Mouse (Mus musculus): Measurements from ENCODE around the gene Vmn1r43.
"Not testable (repeated sequence)": the region's sequence is repeated elsewhere in the genome, so short reads cannot be mapped to it uniquely, and the experiment has no call there.

Vmn1r43 gene

DNA sequence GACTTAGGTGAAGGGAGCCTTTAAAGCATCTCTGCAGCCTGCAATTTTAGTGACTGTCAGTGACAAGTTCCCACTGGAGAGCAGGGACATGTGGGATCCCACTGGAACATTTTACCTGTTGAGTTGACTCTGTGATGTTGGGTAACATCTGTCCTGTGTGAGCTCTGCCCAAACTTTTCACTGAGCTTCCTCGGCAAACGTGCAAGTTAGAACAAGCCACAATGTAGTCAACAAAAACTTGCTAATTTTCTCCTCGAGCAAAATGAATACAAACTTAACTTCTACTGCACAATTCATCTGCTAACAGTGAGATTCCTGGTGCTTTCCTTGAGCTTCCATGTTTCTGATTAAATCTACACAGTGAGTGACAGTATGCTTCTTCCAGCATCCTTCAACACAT is at the start of gene Vmn1r43, which contains the start of gene Vmn1r42:
TSS of gene Vmn1r43 (minus strand) at position 101 of the 400 bp plus-strand sequence.
TSS of gene Vmn1r42 (minus strand) at position 101 of the 400 bp plus-strand sequence.
- not testable (repeated sequence) for DNase-seq (ENCODE audit: low spot score)

- no peak for DNase-seq (ENCODE audit: low spot score)
These were observed 7.6 kb upstream of the Vmn1r43 start for GRCm38 (mm10) chr6:89883812-89884211.

DNA sequence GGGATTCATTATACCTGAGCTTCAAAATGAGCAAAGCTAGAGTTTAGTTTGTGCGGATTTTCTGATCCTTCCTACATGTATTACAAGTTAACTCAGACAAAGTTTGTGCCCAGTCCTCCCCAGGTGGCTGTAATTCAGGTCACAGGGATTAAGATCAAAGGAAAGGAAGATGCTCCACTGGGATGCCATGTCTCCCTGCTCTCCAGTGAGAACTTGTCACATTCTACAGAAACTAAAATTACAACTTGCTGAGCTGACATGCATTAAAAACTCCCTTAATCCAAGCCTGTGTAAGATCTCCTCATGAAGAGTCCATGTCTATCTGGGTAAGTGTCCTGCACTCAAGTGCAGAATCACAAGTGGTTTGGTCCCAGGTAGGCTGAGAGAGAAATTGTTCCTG is 7.1 kb upstream of the Vmn1r43 start, which contains the start of gene Vmn1r44:
TSS of gene Vmn1r44 (plus strand) at position 301 of the 400 bp plus-strand sequence.
- no peak for DNase-seq (ENCODE audit: low spot score)

- DNase-seq (ENCODE audit: low spot score) = no peak
These were observed 4.7 kb upstream of the Vmn1r43 start for GRCm38 (mm10) chr6:89880867-89881266.

- DNase-seq (ENCODE audit: low spot score) = no peak
These were observed 750 bp upstream of the Vmn1r43 start for GRCm38 (mm10) chr6:89876963-89877362.

GRCm38 (mm10) chr6:89867976-89868375 is 8.2 kb downstream of the Vmn1r43 start:
- no peak for DNase-seq (ENCODE audit: low spot score)

DNA sequence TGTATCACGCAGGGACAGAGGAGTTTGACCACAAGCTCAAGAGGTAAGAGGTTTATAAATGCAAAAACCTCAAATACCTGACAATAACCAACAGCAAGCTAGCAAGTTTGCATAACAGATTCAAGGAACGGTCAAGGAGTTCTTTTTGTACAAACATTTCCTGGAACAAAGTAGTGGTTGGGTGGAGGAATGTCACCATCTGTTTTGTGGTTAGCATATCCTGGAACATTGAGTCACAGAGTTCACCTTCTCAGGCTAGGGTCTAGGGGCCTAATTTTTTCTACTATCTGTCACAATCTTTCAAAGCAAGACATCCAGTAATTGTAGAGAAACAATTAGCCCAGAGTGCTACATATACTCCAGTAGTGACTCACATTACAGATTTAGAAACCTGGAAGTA is 8.9 kb downstream of the Vmn1r43 start:
- no peak for DNase-seq (ENCODE audit: low spot score)

GRCm38 (mm10) chr6:89863792-89864191 is 12.4 kb downstream of the Vmn1r43 start:
- no peak for DNase-seq (ENCODE audit: low spot score)

GRCm38 (mm10) chr6:89859839-89860238 is 16.4 kb downstream of the Vmn1r43 start:
- DNase-seq (ENCODE audit: low spot score) = no peak

DNA sequence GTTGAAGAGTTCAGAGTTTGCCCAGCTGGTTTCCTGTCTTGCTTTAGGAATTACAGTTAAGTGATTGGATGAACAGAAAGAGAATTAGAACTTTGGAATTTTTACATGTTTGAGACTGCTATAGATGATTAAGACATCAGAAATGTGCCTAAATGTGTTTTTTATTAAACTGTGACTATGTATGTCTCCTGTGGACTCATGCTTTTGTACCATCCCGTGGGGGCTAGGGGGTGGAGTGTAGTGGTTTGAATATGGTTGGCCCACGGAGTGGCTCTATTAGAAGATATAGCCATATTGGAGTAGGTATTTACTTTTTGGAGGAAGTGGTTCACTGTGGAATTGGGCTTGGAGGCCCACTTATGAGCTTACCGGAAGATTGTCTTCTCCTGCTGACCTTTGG is 18.7 kb downstream of the Vmn1r43 start:
- DNase-seq (ENCODE audit: low spot score) = no peak
